8 mouse cellular contexts compared by ENCODE assay signal in genomic region chr8:13288646-13289045, GRCm38 (mm10). TPM values are rescaled to one million over a fixed set of nuclear protein-coding genes. Genes with fewer than 3 reads are reported as not detected.
DNase-seq lines count a peak whose midpoint lies in the region; ATAC-seq and TF ChIP-seq lines count a peak whose summit lies in the region.

No protein-coding gene starts in this region.

- intact Hi-C loops in heart, adult 2 months (cut with DNase I), result loop anchor here (2.0 to 10.0 kb wide), 3 partner anchors 131 to 614 kb away; partner anchors contain the start of genes Atp11a, Lamp1 and Tubgcp3

- H3K4me3 ChIP-seq in heart, adult 2 months, result peak overlapping the region; percentile 75
- H3K4me3 ChIP-seq in forebrain, embryonic 12.5 days (replicated peaks), result peak overlapping the region; percentile 76
- H3K4me3 ChIP-seq in liver, embryonic 13.5 days (replicated peaks), result peak overlapping the region; percentile 76

- H3K79me2 ChIP-seq in heart, adult 2 months (replicated peaks; ENCODE audit: control insufficient read depth, insufficient read depth, low read length), result no peaks in the 10 kb centered on the region

- no peak for TF ChIP-seq POLR2A in heart, adult 2 months (IDR thresholded peaks at IDR 0.05; ENCODE audit: insufficient read depth, low read depth, low read length)

- H3K4me2 ChIP-seq in forebrain, embryonic 12.5 days, result peak overlapping the region; percentile 92
- H3K4me2 ChIP-seq in liver, embryonic 13.5 days, result peak overlapping the region; percentile 93

- no peak for TF ChIP-seq EP300 in heart, adult 2 months (IDR thresholded peaks at IDR 0.05; ENCODE audit: insufficient read depth, low read depth, low read length)

- no peaks in the 10 kb centered on the region for H3K27me3 ChIP-seq in heart, adult 2 months (ENCODE audit: control insufficient read depth, insufficient read depth, low read length)
- no peaks in the 10 kb centered on the region for H3K27me3 ChIP-seq in forebrain, embryonic 12.5 days
- H3K27me3 ChIP-seq in liver, embryonic 13.5 days, result no peaks in the 10 kb centered on the region

- peak overlapping the region; percentile 79 for H3K9ac ChIP-seq in heart, adult 2 months (ENCODE audit: low read depth, low read length)
- peak overlapping the region; percentile 82 for H3K9ac ChIP-seq in forebrain, embryonic 12.5 days
- H3K9ac ChIP-seq in liver, embryonic 13.5 days, result peak overlapping the region; percentile 88

- no peak for ATAC-seq in forebrain, embryonic 12.5 days (ENCODE audit: low FRiP score)
- ATAC-seq in liver, embryonic 13.5 days (ENCODE audit: low read depth), result no peak

- H3K36me3 ChIP-seq in heart, adult 2 months (ENCODE audit: control insufficient read depth, insufficient read depth, low read length), result no peaks in the 10 kb centered on the region
- H3K36me3 ChIP-seq in forebrain, embryonic 12.5 days (replicated peaks), result peaks cover 16% of the 10 kb centered on the region
- H3K36me3 ChIP-seq in liver, embryonic 13.5 days, result peaks cover 4% of the 10 kb centered on the region

- H3K27ac ChIP-seq in heart, adult 2 months, result peak overlapping the region; percentile 100
- H3K27ac ChIP-seq in forebrain, embryonic 12.5 days, result no peak overlapping the region
- H3K27ac ChIP-seq in liver, embryonic 13.5 days, result peak overlapping the region; percentile 99

- no peak for TF ChIP-seq CTCF in heart, adult 2 months (IDR thresholded peaks at IDR 0.05)

- 5% methylated on average over 6 of the region's 6 CpGs for WGBS in heart, adult 2 months
- WGBS in forebrain, embryonic 12.5 days, result 5% methylated on average over 6 of the region's 6 CpGs
- 5% methylated on average over 6 of the region's 6 CpGs for WGBS in liver, embryonic 13.5 days (ENCODE audit: insufficient replicate concordance)

- H3K9me3 ChIP-seq in forebrain, embryonic 12.5 days, result no peaks in the 10 kb centered on the region
- H3K9me3 ChIP-seq in liver, embryonic 13.5 days (replicated peaks), result no peaks in the 10 kb centered on the region

- peaks cover 3% of the 10 kb centered on the region for H3K4me1 ChIP-seq in heart, adult 2 months (ENCODE audit: control insufficient read depth, insufficient read depth, low read length)
- H3K4me1 ChIP-seq in forebrain, embryonic 12.5 days, result peaks cover 22% of the 10 kb centered on the region
- peaks cover 26% of the 10 kb centered on the region for H3K4me1 ChIP-seq in liver, embryonic 13.5 days (replicated peaks)

- no peak for DNase-seq in heart, adult 2 months
- no peak for DNase-seq in heart, adult 18-20 months
- DNase-seq in A20 (ENCODE audit: low read depth, low spot score), result peak; percentile 43
- DNase-seq in liver, embryonic 13.5 days, result no peak
- no peak for DNase-seq in gastrocnemius, postnatal 10 days
- DNase-seq in frontal cortex, postnatal 14 days (ENCODE audit: low spot score in 2 of 2), result no peak
- DNase-seq in thymus, postnatal 0 days (ENCODE audit: low spot score), result no peak

RNA-seq across cellular contexts. Expression of gene Tmco3, which starts 0.7 kb away (rescaled TPM):
- 10 to 100 TPM; 24.4 to 29.4 TPM for total RNA-seq in heart, adult 2 months (2021)
- 29.1 and 30.0 TPM in 2 replicates for polyA plus RNA-seq in heart, adult 2 months (2012; rRNA removed)
- 10 to 100 TPM; 27.4 to 28.2 TPM for total RNA-seq in heart, adult 18-20 months (2021)
- 38.8 and 45.8 TPM in 2 replicates for polyA plus RNA-seq in forebrain, embryonic 12.5 days (2016; fragmentation: Nextera tagmentation; extraction: Ambion mirVana)
- polyA plus RNA-seq in liver, embryonic 13.5 days (2015; fragmentation: Nextera tagmentation; extraction: Ambion mirVana), result 5.2 and 7.2 TPM in 2 replicates
- 10 to 100 TPM; 13.9 to 20.1 TPM for total RNA-seq in gastrocnemius, postnatal 10 days (2021)
- 14.0 and 19.1 TPM in 2 replicates for polyA plus RNA-seq in thymus, postnatal 0 days (2015; fragmentation: Nextera tagmentation; extraction: Ambion mirVana)

RNA-seq across cellular contexts. Expression of gene Dcun1d2, which starts 0.7 kb away (rescaled TPM):
- total RNA-seq in heart, adult 2 months (2021), result 10 to 100 TPM; 63.1 to 64.6 TPM
- 52.1 and 74.2 TPM in 2 replicates for polyA plus RNA-seq in heart, adult 2 months (2012; rRNA removed)
- 10 to 100 TPM; 64.4 to 68.7 TPM for total RNA-seq in heart, adult 18-20 months (2021)
- 32.4 and 33.1 TPM in 2 replicates for polyA plus RNA-seq in forebrain, embryonic 12.5 days (2016; fragmentation: Nextera tagmentation; extraction: Ambion mirVana)
- polyA plus RNA-seq in liver, embryonic 13.5 days (2015; fragmentation: Nextera tagmentation; extraction: Ambion mirVana), result 11.1 and 12.6 TPM in 2 replicates
- total RNA-seq in gastrocnemius, postnatal 10 days (2021), result 10 to 100 TPM; 38.5 to 41.6 TPM
- 21.9 and 24.2 TPM in 2 replicates for polyA plus RNA-seq in thymus, postnatal 0 days (2015; fragmentation: Nextera tagmentation; extraction: Ambion mirVana)

RNA-seq across cellular contexts. Expression of gene Adprhl1, which starts 34.7 kb away (rescaled TPM):
- 100 to 1,000 TPM; 587 to 599 TPM for total RNA-seq in heart, adult 2 months (2021)
- polyA plus RNA-seq in heart, adult 2 months (2012; rRNA removed), result 371 and 464 TPM in 2 replicates
- total RNA-seq in heart, adult 18-20 months (2021), result 100 to 1,000 TPM; 577 to 637 TPM
- 0.13 TPM in 1 of 2 replicates, not detected in the other for polyA plus RNA-seq in forebrain, embryonic 12.5 days (2016; fragmentation: Nextera tagmentation; extraction: Ambion mirVana)
- 0.07 and 0.57 TPM in 2 replicates for polyA plus RNA-seq in liver, embryonic 13.5 days (2015; fragmentation: Nextera tagmentation; extraction: Ambion mirVana)
- total RNA-seq in gastrocnemius, postnatal 10 days (2021), result 10 to 100 TPM; 70.9 to 79.8 TPM
- polyA plus RNA-seq in thymus, postnatal 0 days (2015; fragmentation: Nextera tagmentation; extraction: Ambion mirVana), result 0.31 TPM in 1 of 2 replicates, not detected in the other

RNA-seq across cellular contexts. Expression of gene Tfdp1, which starts 49.9 kb away (rescaled TPM):
- 10 to 100 TPM; 35.1 to 41.7 TPM for total RNA-seq in heart, adult 2 months (2021)
- polyA plus RNA-seq in heart, adult 2 months (2012; rRNA removed), result 19.3 and 40.8 TPM in 2 replicates
- total RNA-seq in heart, adult 18-20 months (2021), result 10 to 100 TPM; 35.2 to 38.1 TPM
- 200 and 203 TPM in 2 replicates for polyA plus RNA-seq in forebrain, embryonic 12.5 days (2016; fragmentation: Nextera tagmentation; extraction: Ambion mirVana)
- polyA plus RNA-seq in liver, embryonic 13.5 days (2015; fragmentation: Nextera tagmentation; extraction: Ambion mirVana), result 124 and 150 TPM in 2 replicates
- 10 to 100 TPM; 45.1 to 48.4 TPM for total RNA-seq in gastrocnemius, postnatal 10 days (2021)
- 222 and 235 TPM in 2 replicates for polyA plus RNA-seq in thymus, postnatal 0 days (2015; fragmentation: Nextera tagmentation; extraction: Ambion mirVana)

Comparison
In these comparisons a context has a peak if more than half of its experiments do, and no peak if none do; other contexts are left out.
1. RNA of gene Adprhl1, which starts 34.7 kb away (polyA plus RNA-seq): 371 to 464 TPM in heart, adult 2 months; 0.31 TPM in thymus, postnatal 0 days, 0.13 TPM in forebrain, embryonic 12.5 days and 0.07 to 0.57 TPM in liver, embryonic 13.5 days; every median in the first group is over 100 times any median in the second.
2. Peak in every context shown above with its lines, with median percentiles within 50 percentile points of each other: H3K4me3 ChIP-seq and H3K9ac ChIP-seq.